Mouse (Mus musculus) embryonic facial prominence, embryonic 15.5 days (tissue): ENCODE results near the gene 4930404H24Rik. TPM values are rescaled to one million over a fixed set of nuclear protein-coding genes. Genes with fewer than 3 reads are reported as not detected.

Experiments used
- ATAC-seq: fragments of 200-750 bp; cut with Nextera tagmentation; 2 replicates; pipeline ENCODE4 v1.8.0; 2017; ENCODE audit warnings: low read depth, moderate TSS enrichment; ENCODE audit not compliant: insufficient number of reproducible peaks, low FRiP score, low TSS enrichment
- H3K27ac ChIP-seq: fragments of 300-500 bp; sonication (generic); replicated peaks from 2 replicates; pipeline ENCODE4 v1.5.1; 2015; ENCODE audit warnings: mild to moderate bottlenecking, inconsistent platforms
- H3K27me3 ChIP-seq: fragments of 300-500 bp; sonication (generic); 2 replicates; pipeline ENCODE4 v1.6.1; 2015; ENCODE audit warnings: inconsistent platforms
- H3K36me3 ChIP-seq: fragments of 300-500 bp; sonication (generic); 2 replicates; pipeline ENCODE4 v1.6.1; 2015; ENCODE audit warnings: mild to moderate bottlenecking, inconsistent platforms
- H3K4me1 ChIP-seq: fragments of 300-500 bp; sonication (generic); 2 replicates; pipeline ENCODE4 v1.6.1; 2015; ENCODE audit warnings: inconsistent platforms
- H3K4me2 ChIP-seq: fragments of 300-500 bp; sonication (generic); replicated peaks from 2 replicates; pipeline ENCODE4 v1.6.1; 2015; ENCODE audit warnings: mild to moderate bottlenecking, inconsistent platforms
- H3K4me3 ChIP-seq: fragments of 300-500 bp; sonication (generic); replicated peaks from 2 replicates; pipeline ENCODE4 v1.5.1; 2015; ENCODE audit warnings: mild to moderate bottlenecking, inconsistent platforms
- H3K9ac ChIP-seq: fragments of 300-500 bp; sonication (generic); 2 replicates; pipeline ENCODE4 v1.6.1; 2015; ENCODE audit warnings: inconsistent platforms
- H3K9me3 ChIP-seq: fragments of 300-500 bp; sonication (generic); replicated peaks from 2 replicates; pipeline ENCODE4 v1.6.1; 2016; ENCODE audit warnings: inconsistent platforms
- WGBS: fragments of 180-500 bp; shearing (Covaris S2); methylation state at CpG from one replicate; pipeline ENCODE4 v1.1.7; 2015; 5-methylcytosine and 5-hydroxymethylcytosine counted together
- polyA plus RNA-seq: library from polyadenylated mRNA; unstranded; fragments of >200 nt; fragmentation: Nextera tagmentation; extraction: Ambion mirVana; gene quantifications from 2 replicates; pipeline ENCODE4 v1.2.1, GENCODE M21; 2015

The 4930404H24Rik gene
- polyA plus RNA-seq, 1 experiment from 2014 or later: not detected

DNA sequence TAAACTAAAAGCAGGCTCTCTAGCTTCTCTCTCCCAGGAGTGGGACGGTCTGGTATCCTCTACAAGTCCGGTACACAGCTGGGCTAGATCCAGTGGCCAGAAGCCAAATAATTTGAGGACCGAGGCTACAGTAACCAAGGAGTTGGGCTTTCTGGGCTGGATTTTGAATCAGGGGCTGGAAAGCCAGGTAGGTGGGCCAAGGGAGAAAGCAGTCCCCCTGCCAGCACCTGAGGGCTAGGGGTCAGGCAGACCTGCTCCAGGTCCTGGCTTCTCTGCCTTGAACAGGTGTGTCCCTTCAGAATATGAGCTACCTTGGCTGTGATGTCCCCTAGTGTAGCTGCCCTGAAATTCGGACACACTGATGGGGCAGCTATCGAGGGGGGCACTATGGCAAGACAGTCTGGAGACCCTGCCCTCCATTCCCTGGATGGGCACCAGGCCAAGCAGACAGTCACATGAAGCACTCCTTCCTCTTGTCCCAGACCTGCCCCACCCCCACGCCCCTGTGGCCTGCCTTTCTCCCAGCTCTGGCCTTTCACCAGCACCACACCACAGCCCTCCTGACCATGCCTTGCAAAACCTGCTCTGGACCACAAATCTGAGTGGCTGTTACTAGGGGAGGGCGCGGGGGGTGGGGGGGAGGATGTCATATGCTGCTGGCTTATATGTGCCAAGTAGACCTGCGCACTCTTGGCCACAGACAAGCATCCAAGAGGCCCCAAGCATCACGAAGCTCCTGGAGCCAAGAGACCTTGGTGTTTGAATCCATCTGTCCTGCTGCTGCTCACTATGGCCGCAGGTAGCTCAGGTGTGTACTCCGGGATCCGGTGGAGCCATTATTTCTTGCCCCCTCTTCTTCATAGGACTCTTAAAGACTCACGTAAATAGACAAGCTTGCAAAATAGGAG, 20.1 kb downstream of the 4930404H24Rik start:
- Histone ChIP-seq H3K9me3 (no peaks in the 10 kb centered on the region), H3K4me2 (no peak overlapping the region), H3K27ac (no peak overlapping the region), H3K36me3 (no peaks in the 10 kb centered on the region), H3K9ac (no peak overlapping the region), H3K27me3 (no peaks in the 10 kb centered on the region), H3K4me3 (no peak overlapping the region), H3K4me1 (peaks cover 10% of the 10 kb centered on the region)
- ATAC-seq: no peak
- WGBS: 78% methylated on average over 14 of the region's 14 CpGs

DNA sequence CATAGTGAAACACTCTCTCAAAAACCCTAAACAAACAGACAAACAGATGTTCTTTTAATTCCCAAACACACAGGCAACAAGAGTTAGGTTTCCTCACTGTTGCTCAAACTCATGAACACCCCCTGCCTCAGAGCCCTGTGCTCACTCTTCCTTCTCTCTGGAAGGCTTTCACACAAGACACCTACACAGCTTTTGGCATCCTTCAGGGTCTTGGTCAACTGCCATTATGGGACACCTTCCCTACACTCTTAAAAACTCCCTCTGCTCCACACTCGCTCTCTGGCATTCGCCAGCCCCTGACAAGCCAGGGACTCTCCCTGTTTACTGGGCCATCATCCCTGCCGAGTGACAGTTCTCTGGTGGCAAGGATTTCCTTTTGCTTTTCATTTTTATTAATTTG, 21.4 kb downstream of the 4930404H24Rik start:
- Histone ChIP-seq H3K36me3 (no peaks in the 10 kb centered on the region), H3K9me3 (no peaks in the 10 kb centered on the region), H3K27ac (no peak overlapping the region), H3K4me2 (no peak overlapping the region), H3K4me3 (no peak overlapping the region), H3K9ac (no peak overlapping the region), H3K27me3 (no peaks in the 10 kb centered on the region), H3K4me1 (peaks cover 8% of the 10 kb centered on the region)
- ATAC-seq: no peak
- 83% methylated on average over 3 of the region's 3 CpGs for WGBS

DNA sequence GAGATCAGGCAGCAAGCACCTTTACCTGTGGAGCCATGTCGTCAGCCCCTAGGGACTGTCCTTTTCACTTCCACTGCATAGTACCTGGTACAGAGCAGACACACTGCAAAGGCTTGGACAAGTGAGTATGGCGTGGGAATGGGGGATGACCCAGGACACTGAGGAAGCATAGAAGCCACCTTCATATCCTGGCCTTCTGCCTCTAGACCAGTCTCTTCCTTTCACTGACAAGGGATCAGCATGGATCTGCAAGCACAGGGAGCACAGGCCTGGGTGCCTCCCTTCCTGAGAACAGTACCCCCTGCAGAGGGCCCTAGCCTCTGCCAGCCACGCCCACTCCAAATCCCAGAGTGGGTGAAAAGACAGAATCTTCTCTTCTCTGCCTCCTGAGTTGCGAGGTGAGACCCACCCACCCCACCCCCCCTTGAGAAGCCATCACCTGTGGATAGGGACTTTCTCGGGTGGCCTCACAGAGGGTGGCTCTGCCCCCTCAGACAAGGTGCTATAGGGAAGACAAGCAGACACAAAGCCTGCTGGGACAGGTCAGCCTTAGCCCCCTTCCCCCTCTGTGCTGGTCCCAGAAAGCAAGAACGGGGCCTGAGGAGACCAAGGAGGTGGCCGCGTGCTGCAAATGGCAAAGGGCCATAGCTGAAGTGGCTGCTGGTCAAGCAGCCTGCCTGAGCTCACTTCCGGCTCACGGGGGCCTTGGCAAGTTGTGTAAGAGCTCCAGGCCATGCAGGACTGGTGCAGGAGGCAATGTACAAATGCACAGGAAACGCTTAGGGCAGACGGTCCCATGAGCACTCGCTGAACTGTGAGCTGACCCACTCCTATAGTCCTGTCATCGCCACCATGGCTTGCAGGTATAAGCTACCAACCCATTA, 22.1 kb downstream of the 4930404H24Rik start:
- ATAC-seq: no peak
- 71% methylated on average over 14 of the region's 14 CpGs for WGBS
- Histone ChIP-seq H3K4me1 (0 out of 2 replicates have a peak, but pooled peaks cover under 1% of the 10 kb centered on the region), H3K9ac (no peak overlapping the region), H3K4me2 (no peak overlapping the region), H3K27me3 (no peaks in the 10 kb centered on the region), H3K4me3 (no peak overlapping the region), H3K36me3 (no peaks in the 10 kb centered on the region), H3K27ac (no peak overlapping the region), H3K9me3 (no peaks in the 10 kb centered on the region)

DNA sequence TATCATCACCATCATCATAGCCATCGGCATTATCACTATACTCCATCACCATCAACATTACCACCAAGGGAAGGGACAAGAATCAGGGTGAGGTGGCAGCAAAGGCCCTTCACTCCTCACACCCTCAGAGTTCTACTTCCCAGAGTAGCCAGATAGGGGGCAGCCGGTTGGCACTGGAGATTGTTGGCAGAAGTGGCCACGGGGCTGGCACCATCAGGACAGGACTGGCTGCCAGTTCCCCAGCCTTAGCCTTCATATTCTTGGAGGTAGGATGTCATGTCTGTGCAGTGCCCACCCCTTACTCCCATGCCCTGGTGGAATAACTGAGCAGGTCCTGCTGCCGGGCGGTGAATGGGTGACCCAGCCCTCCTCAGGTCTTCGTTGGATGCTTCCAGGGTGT, 23.0 kb downstream of the 4930404H24Rik start:
- no peaks in the 10 kb centered on the region for H3K4me1 ChIP-seq
- no peak overlapping the region for H3K4me2 ChIP-seq
- no peak overlapping the region for H3K4me3 ChIP-seq
- no peak for ATAC-seq
- H3K36me3 ChIP-seq: no peaks in the 10 kb centered on the region
- WGBS: 86% methylated on average over 6 of the region's 6 CpGs
- H3K9ac ChIP-seq: no peak overlapping the region
- no peaks in the 10 kb centered on the region for H3K27me3 ChIP-seq
- H3K27ac ChIP-seq: no peak overlapping the region
- H3K9me3 ChIP-seq: no peaks in the 10 kb centered on the region

DNA sequence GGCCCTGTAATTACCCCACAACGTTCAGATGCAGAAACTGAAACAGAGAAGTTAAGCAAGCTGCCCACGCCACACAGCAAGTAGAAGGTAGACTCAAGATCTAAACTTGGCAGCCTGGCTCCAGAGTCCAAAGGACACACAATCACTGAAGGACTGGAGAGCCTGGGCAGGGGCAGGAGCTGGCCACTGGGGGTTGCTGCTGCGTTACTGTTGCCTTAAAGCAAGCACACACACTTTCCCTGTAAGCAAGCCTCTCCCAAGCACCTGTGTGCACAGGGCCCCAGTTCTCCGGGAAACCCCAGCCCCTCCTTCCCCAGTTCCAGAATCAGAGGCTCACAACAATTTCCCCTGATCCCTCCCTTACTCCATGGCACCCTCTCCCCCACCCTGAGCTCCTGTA, 24.4 kb downstream of the 4930404H24Rik start:
- H3K9ac ChIP-seq: no peak overlapping the region
- 46% methylated on average over 4 of the region's 4 CpGs for WGBS
- no peak overlapping the region for H3K27ac ChIP-seq
- no peak overlapping the region for H3K4me2 ChIP-seq
- H3K9me3 ChIP-seq: no peaks in the 10 kb centered on the region
- ATAC-seq: no peak
- no peaks in the 10 kb centered on the region for H3K4me1 ChIP-seq
- no peaks in the 10 kb centered on the region for H3K27me3 ChIP-seq
- H3K36me3 ChIP-seq: no peaks in the 10 kb centered on the region
- no peak overlapping the region for H3K4me3 ChIP-seq

DNA sequence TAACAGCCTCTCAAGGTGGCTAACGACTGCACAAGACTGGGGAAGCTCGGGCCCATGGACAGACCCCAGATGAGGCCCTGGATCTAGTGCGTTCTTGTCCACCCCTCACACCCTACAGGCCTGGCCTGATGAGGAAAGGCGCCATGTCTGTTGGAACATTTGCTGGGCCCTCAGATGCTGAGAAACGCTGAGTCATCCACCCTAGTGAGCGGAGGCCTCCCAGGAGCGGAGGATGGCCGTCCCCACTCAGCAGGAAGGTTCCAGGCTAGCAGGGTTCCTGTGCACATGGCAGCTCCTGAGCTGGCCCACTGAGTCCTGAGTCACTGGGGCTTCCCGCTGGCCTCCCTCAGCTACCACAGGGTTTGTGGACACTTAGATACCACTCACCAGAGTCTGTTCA, 27.5 kb downstream of the 4930404H24Rik start:
- Histone ChIP-seq H3K4me2 (no peak overlapping the region), H3K9me3 (no peaks in the 10 kb centered on the region), H3K36me3 (no peaks in the 10 kb centered on the region), H3K4me1 (peaks cover 6% of the 10 kb centered on the region; the same call in 1 of the 2 replicates), H3K27ac (no peak overlapping the region), H3K27me3 (no peaks in the 10 kb centered on the region), H3K4me3 (no peak overlapping the region), H3K9ac (no peak overlapping the region)
- ATAC-seq: no peak
- WGBS: 73% methylated on average over 9 of the region's 9 CpGs

DNA sequence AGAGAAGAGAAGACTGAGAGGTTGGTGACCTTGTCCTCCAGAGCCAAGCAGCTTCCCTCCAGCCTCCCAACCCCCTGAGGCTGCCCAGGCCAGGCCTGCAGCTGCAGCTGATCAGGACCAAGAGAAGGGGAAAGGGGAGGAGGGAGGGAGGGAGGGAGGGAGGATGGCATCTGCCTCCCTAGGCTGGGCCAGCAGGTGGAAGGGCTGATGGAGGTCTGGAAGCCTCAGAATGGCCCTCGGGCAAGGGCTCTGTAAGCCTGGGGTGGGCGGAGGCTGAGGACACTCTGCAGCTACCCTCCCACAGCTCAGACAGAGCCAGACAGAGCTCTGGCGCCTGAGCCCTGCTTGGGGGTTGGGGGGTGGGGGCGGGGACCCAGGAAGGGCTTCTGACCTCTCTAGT, 29.7 kb downstream of the 4930404H24Rik start:
- H3K9me3 ChIP-seq: no peaks in the 10 kb centered on the region
- no peak for ATAC-seq
- H3K9ac ChIP-seq: no peak overlapping the region
- WGBS: 33% methylated on average over 4 of the region's 4 CpGs
- H3K27me3 ChIP-seq: peaks cover 3% of the 10 kb centered on the region; the same call in 1 of the 2 replicates
- peaks cover 20% of the 10 kb centered on the region for H3K4me1 ChIP-seq
- no peaks in the 10 kb centered on the region for H3K36me3 ChIP-seq
- H3K27ac ChIP-seq: no peak overlapping the region
- H3K4me3 ChIP-seq: no peak overlapping the region
- H3K4me2 ChIP-seq: no peak overlapping the region

DNA sequence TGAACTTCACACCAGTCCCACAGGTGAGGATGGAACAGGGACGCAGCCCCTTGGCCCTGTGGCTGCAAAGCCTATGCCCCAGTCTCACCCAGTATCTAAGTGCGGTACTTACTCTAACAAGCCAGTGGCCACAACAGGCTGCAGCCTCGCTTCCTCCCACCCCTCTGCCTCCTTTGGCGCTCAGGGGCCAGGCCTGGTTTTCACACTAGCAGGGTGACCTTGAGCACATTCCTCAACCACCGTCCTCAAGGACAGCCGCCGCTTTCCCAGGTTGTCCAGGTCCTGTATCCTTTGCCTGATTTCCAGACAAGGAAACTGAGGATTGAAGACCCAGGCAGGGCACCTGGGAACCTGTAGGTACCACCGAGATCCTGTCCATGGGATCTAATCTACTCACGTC, 30.6 kb downstream of the 4930404H24Rik start:
- WGBS: 65% methylated on average over 9 of the region's 9 CpGs
- no peaks in the 10 kb centered on the region for H3K36me3 ChIP-seq
- no peak overlapping the region for H3K27ac ChIP-seq
- H3K4me1 ChIP-seq: peaks cover 29% of the 10 kb centered on the region
- no peak overlapping the region for H3K4me2 ChIP-seq
- no peak overlapping the region for H3K4me3 ChIP-seq
- no peak overlapping the region for H3K9ac ChIP-seq
- H3K27me3 ChIP-seq: peaks cover 9% of the 10 kb centered on the region
- no peaks in the 10 kb centered on the region for H3K9me3 ChIP-seq
- ATAC-seq: no peak

DNA sequence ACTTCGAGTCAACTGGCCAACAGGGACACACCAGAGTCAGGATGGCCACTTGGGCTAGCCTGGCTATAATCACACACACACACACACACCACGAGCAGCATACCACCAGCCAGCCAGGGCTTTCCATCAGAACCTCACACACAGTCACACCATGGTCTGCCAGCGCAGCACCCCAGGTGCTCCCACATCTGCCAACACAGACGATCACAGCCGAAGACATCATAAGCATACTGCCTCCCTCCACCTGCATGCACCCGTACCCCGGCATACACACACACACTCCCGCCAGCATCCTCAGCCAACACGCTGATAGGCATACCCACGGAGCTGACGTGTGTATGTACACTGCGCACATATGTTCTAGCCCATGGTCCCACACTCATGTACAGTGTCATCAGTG, 31.1 kb downstream of the 4930404H24Rik start:
- Histone ChIP-seq H3K27ac (no peak overlapping the region), H3K4me3 (no peak overlapping the region), H3K27me3 (peaks cover 9% of the 10 kb centered on the region), H3K4me1 (peaks cover 34% of the 10 kb centered on the region), H3K36me3 (no peaks in the 10 kb centered on the region), H3K9me3 (no peaks in the 10 kb centered on the region), H3K4me2 (no peak overlapping the region), H3K9ac (no peak overlapping the region)
- ATAC-seq: no peak
- WGBS: 83% methylated on average over 12 of the region's 12 CpGs

DNA sequence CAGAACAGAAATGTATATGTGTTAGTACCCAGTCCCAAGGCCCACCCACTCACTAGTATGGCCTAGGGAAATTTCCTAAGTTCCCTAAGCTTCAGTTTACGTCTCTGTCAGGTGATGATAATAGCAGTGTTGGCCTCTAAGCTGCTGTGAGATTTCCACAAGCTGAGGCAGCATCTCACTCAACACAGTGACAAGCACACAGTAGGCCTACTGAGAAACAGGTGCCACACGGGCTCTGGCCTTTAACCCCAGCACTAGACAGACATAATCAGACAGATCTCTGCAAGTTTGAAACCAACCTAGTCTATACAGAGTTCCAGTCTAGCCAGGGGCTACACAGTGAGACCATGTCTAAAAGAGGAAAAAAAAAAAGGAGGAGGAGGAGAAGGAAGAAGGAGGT, 32.1 kb downstream of the 4930404H24Rik start:
- Histone ChIP-seq H3K27me3 (peaks cover 12% of the 10 kb centered on the region), H3K4me1 (peaks cover 44% of the 10 kb centered on the region), H3K4me3 (no peak overlapping the region), H3K27ac (no peak overlapping the region), H3K9me3 (no peaks in the 10 kb centered on the region), H3K4me2 (no peak overlapping the region), H3K36me3 (no peaks in the 10 kb centered on the region), H3K9ac (no peak overlapping the region)
- 57% methylated on average over 2 of the region's 2 CpGs for WGBS
- ATAC-seq: no peak

DNA sequence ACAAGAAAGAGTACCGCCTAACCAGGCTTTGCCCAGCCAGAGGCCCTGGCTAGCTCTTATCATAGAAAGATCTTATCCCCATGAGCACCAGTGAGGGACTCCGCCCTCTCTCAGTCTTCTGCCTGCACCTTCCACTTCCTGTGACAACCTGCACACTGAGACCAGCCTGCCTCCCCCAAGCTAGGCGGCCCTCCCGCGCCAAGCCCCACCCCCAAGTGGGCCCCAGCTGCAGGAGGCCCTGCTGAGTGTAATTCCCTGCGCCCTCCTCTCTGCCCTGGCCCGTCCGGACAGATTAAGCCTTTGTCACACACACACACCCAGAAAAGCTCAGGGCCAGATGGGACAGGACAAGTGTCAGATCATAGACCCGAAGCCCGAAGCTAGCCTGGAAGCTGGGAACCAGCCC, 33.3 kb downstream of the 4930404H24Rik start:
- H3K4me2 ChIP-seq: peak overlapping the region; percentile 6; the same call in 1 of the 2 replicates
- H3K4me1 ChIP-seq: peaks cover 49% of the 10 kb centered on the region
- H3K36me3 ChIP-seq: no peaks in the 10 kb centered on the region
- ATAC-seq: no peak
- no peak overlapping the region for H3K4me3 ChIP-seq
- peaks cover 21% of the 10 kb centered on the region for H3K27me3 ChIP-seq
- 17% methylated on average over 10 of the region's 10 CpGs for WGBS
- H3K27ac ChIP-seq: no peak overlapping the region
- no peaks in the 10 kb centered on the region for H3K9me3 ChIP-seq
- H3K9ac ChIP-seq: no peak overlapping the region
